Mouse (Mus musculus) heart, embryonic 14.5 days (tissue): ENCODE results near the gene Wnt2. TPM values are rescaled to one million over a fixed set of nuclear protein-coding genes. Genes with fewer than 3 reads are reported as not detected.

Source experiments
- ATAC-seq: fragments of 200-750 bp; cut with Nextera tagmentation; 2 replicates; pipeline ENCODE4 v1.8.0; 2017; ENCODE audit warnings: low read depth, moderate TSS enrichment; ENCODE audit not compliant: insufficient number of reproducible peaks, insufficient read depth, low FRiP score
- H3K27ac ChIP-seq, 2 experiments: fragments of 200-500 bp in 1 of 2; fragments of 300-500 bp in 1 of 2; sonication (generic) in 1 of 2; replicated peaks in 1 of 2; 2 replicates each; pipeline ENCODE4 v1.5.1; 2012 to 2014; ENCODE audit warnings: low read depth in 2 of 2, low read length in 2 of 2, control low read depth in 1 of 2, mild to moderate bottlenecking in 1 of 2, mixed read lengths in 1 of 2; ENCODE audit not compliant: control insufficient read depth in 1 of 2, insufficient read depth in 1 of 2
- H3K27me3 ChIP-seq: fragments of 300-500 bp; sonication (generic); 2 replicates; pipeline ENCODE4 v1.6.1; 2014; ENCODE audit warnings: mild to moderate bottlenecking, low read length, control low read depth; ENCODE audit not compliant: control insufficient read depth, insufficient read depth
- H3K36me3 ChIP-seq: fragments of 300-500 bp; sonication (generic); 2 replicates; pipeline ENCODE4 v1.6.1; 2014; ENCODE audit warnings: mild to moderate bottlenecking, control low read depth, low read length, mixed read lengths; ENCODE audit not compliant: control insufficient read depth, insufficient read depth
- H3K4me1 ChIP-seq, 2 experiments: fragments of 200-500 bp in 1 of 2; fragments of 300-500 bp in 1 of 2; sonication (generic) in 1 of 2; 2 replicates each; pipeline ENCODE4 v1.6.1; 2012 to 2014; ENCODE audit warnings: low read length in 2 of 2, control low read depth in 1 of 2, mixed read lengths in 1 of 2; ENCODE audit not compliant: control insufficient read depth in 2 of 2, insufficient read depth in 2 of 2
- H3K4me2 ChIP-seq: fragments of 300-500 bp; sonication (generic); 2 replicates; pipeline ENCODE4 v1.6.1; 2014; ENCODE audit warnings: mild to moderate bottlenecking, low read length
- H3K4me3 ChIP-seq, 2 experiments: fragments of 200-500 bp in 1 of 2; fragments of 300-500 bp in 1 of 2; sonication (generic) in 1 of 2; 2 replicates each; pipeline ENCODE4 v1.5.1; 2012 to 2014; ENCODE audit warnings: low read length in 2 of 2, mild to moderate bottlenecking in 2 of 2, control low read depth in 1 of 2, low read depth in 1 of 2, moderate library complexity in 1 of 2; ENCODE audit not compliant: control insufficient read depth in 1 of 2, insufficient read depth in 1 of 2
- H3K9ac ChIP-seq: fragments of 300-500 bp; sonication (generic); 2 replicates; pipeline ENCODE4 v1.6.1; 2014; ENCODE audit warnings: mild to moderate bottlenecking, low read length
- H3K9me3 ChIP-seq: fragments of 300-500 bp; sonication (generic); 2 replicates; pipeline ENCODE4 v1.6.1; 2016; ENCODE audit warnings: low read length, control low read depth; ENCODE audit not compliant: control insufficient read depth
- WGBS: fragments of 180-500 bp; shearing (Covaris S2); extraction: QIAGEN DNeasy Blood & Tissue Kit; methylation state at CpG from one replicate; pipeline ENCODE4 v1.1.7; 2014; 5-methylcytosine and 5-hydroxymethylcytosine counted together
- polyA plus RNA-seq: library from polyadenylated mRNA; unstranded; fragments of >200 nt; fragmentation: Nextera tagmentation; extraction: Ambion mirVana; gene quantifications from 2 replicates; pipeline ENCODE4 v1.2.1, GENCODE M21; 2014

Wnt2 gene
- polyA plus RNA-seq, 1 experiment from 2014 or later: 4.5 TPM

GRCm38 (mm10) chr6:17978324-17978723 lies 52.1 kb downstream of the Wnt2 start:
- H3K27me3 ChIP-seq: no peaks in the 10 kb centered on the region
- no peaks in the 10 kb centered on the region for H3K4me1 ChIP-seq
- no peak overlapping the region for H3K4me3 ChIP-seq
- no peaks in the 10 kb centered on the region for H3K36me3 ChIP-seq
- H3K4me2 ChIP-seq: no peak overlapping the region
- no peak for ATAC-seq
- no peak overlapping the region for H3K9ac ChIP-seq
- H3K9me3 ChIP-seq: no peaks in the 10 kb centered on the region
- H3K27ac ChIP-seq: no peak overlapping the region
- WGBS: 78% methylated on average over 5 of the region's 5 CpGs

GRCm38 (mm10) chr6:17977165-17977564 lies 53.2 kb downstream of the Wnt2 start:
- Histone ChIP-seq H3K4me1 (no peaks in the 10 kb centered on the region), H3K9ac (no peak overlapping the region), H3K27me3 (no peaks in the 10 kb centered on the region), H3K36me3 (no peaks in the 10 kb centered on the region), H3K4me2 (no peak overlapping the region), H3K9me3 (no peaks in the 10 kb centered on the region), H3K4me3 (no peak overlapping the region), H3K27ac (no peak overlapping the region)
- 72% methylated on average over 1 of the region's 1 CpGs for WGBS
- no peak for ATAC-seq

GRCm38 (mm10) chr6:17974416-17974815 lies 56.0 kb downstream of the Wnt2 start:
- ATAC-seq: no peak
- H3K4me2 ChIP-seq: no peak overlapping the region
- H3K27me3 ChIP-seq: no peaks in the 10 kb centered on the region
- no peaks in the 10 kb centered on the region for H3K4me1 ChIP-seq
- WGBS: 79% methylated on average over 3 of the region's 3 CpGs
- H3K9ac ChIP-seq: no peak overlapping the region
- H3K4me3 ChIP-seq: no peak overlapping the region
- H3K36me3 ChIP-seq: no peaks in the 10 kb centered on the region
- H3K9me3 ChIP-seq: no peaks in the 10 kb centered on the region
- H3K27ac ChIP-seq: no peak overlapping the region

GRCm38 (mm10) chr6:17971393-17971792 lies 59.0 kb downstream of the Wnt2 start:
- no peaks in the 10 kb centered on the region for H3K27me3 ChIP-seq
- no peaks in the 10 kb centered on the region for H3K36me3 ChIP-seq
- H3K4me1 ChIP-seq: no peaks in the 10 kb centered on the region
- H3K27ac ChIP-seq: no peak overlapping the region
- ATAC-seq: no peak
- no peak overlapping the region for H3K9ac ChIP-seq
- no peaks in the 10 kb centered on the region for H3K9me3 ChIP-seq
- H3K4me3 ChIP-seq: no peak overlapping the region
- no peak overlapping the region for H3K4me2 ChIP-seq

GRCm38 (mm10) chr6:17969815-17970214 lies 60.6 kb downstream of the Wnt2 start:
- no peak overlapping the region for H3K4me3 ChIP-seq
- H3K4me1 ChIP-seq: no peaks in the 10 kb centered on the region
- no peak overlapping the region for H3K9ac ChIP-seq
- no peaks in the 10 kb centered on the region for H3K27me3 ChIP-seq
- H3K4me2 ChIP-seq: no peak overlapping the region
- H3K36me3 ChIP-seq: no peaks in the 10 kb centered on the region
- WGBS: 84% methylated on average over 1 of the region's 1 CpGs
- no peak for ATAC-seq
- H3K9me3 ChIP-seq: no peaks in the 10 kb centered on the region
- no peak overlapping the region for H3K27ac ChIP-seq

- H3K4me2 ChIP-seq: no peak overlapping the region
- no peaks in the 10 kb centered on the region for H3K27me3 ChIP-seq
- H3K4me1 ChIP-seq: no peaks in the 10 kb centered on the region
- no peak overlapping the region for H3K27ac ChIP-seq
- no peaks in the 10 kb centered on the region for H3K9me3 ChIP-seq
- no peak overlapping the region for H3K4me3 ChIP-seq
- H3K36me3 ChIP-seq: no peaks in the 10 kb centered on the region
- no peak for ATAC-seq
- WGBS: 71% methylated on average over 1 of the region's 1 CpGs
- H3K9ac ChIP-seq: no peak overlapping the region
Observed at GRCm38 (mm10) chr6:17968467-17969144, 61.8 kb downstream of the Wnt2 start.

- Histone ChIP-seq H3K4me1 (no peaks in the 10 kb centered on the region), H3K4me2 (no peak overlapping the region), H3K27me3 (no peaks in the 10 kb centered on the region), H3K4me3 (no peak overlapping the region), H3K9me3 (no peaks in the 10 kb centered on the region), H3K9ac (no peak overlapping the region), H3K36me3 (no peaks in the 10 kb centered on the region), H3K27ac (no peak overlapping the region)
- WGBS: 64% methylated on average over 3 of the region's 3 CpGs
- ATAC-seq: no peak
Observed at GRCm38 (mm10) chr6:17963455-17963854, 66.9 kb downstream of the Wnt2 start.

GRCm38 (mm10) chr6:17951779-17952178 lies 78.6 kb downstream of the Wnt2 start:
- ATAC-seq: no peak
- Histone ChIP-seq H3K36me3 (no peaks in the 10 kb centered on the region), H3K4me2 (no peak overlapping the region), H3K27ac (no peak overlapping the region), H3K4me3 (no peak overlapping the region), H3K9me3 (no peaks in the 10 kb centered on the region), H3K4me1 (peaks cover 0 to 4% of the 10 kb centered on the region in 2 experiments; a peak in 2 of 4 replicates), H3K27me3 (no peaks in the 10 kb centered on the region), H3K9ac (no peak overlapping the region)
- 84% methylated on average over 8 of the region's 8 CpGs for WGBS
